9 mouse cellular contexts compared by ENCODE assay signal in the genomic region with DNA sequence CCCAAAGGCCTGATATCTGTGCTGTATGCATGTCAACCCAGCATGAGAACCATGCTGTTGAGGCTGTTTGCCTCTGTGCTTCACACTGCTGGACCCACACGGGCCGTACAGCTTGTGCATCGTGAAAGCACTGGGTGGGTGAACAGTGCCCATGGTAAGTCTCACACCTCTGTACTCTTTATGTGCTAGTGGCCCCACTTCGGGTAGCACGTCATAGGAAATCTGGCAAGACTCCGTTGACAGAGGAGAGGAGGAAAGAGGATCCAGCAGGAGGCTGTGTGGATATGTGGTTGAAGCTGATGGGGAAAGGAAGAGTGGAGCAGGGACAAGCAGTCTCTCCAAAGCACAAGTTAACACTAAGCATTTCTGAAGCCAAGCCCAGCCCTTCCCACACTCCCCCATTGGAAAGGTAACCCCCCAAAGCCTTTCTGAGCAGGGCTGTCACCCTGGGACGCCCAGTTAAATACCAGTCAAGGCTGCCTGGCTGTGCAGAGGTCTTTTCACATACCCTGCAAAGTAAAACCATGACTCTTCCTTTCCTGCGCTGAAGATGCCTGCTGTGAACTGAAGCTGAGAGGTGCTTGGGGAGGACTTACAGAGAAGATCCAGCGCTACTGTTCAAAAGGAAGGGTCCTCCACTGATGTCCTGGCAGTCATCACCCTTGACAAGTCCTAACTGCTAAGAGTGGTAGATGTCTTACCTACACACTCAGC. TPM values are rescaled to one million over a fixed set of nuclear protein-coding genes. Genes with fewer than 3 reads are reported as not detected.
DNase-seq lines count a peak whose midpoint lies in the region; ATAC-seq and TF ChIP-seq lines count a peak whose summit lies in the region.
"Had no signal": no experiment of that assay in that cellular context is flagged by ENCODE, and none has a peak within 500 bp of the region (broad histone marks: within the 10 kb centered on the region; RNA-seq: fewer than 3 reads in every experiment).

No protein-coding gene starts in this region.

- H3K27ac ChIP-seq in kidney, postnatal 0 days: no peak overlapping the region
- H3K27ac ChIP-seq in embryonic facial prominence, embryonic 14.5 days (replicated peaks; ENCODE audit: low read depth, low read length): no peak overlapping the region
- no peak overlapping the region for H3K27ac ChIP-seq in intestine, embryonic 15.5 days

- H3K4me3 ChIP-seq in kidney, postnatal 0 days (replicated peaks; ENCODE audit: low read depth, low read length): peak overlapping the region; percentile 97
- peak overlapping the region; percentile 99 for H3K4me3 ChIP-seq in embryonic facial prominence, embryonic 14.5 days (ENCODE audit: low read depth, low read length)
- peak overlapping the region; percentile 98 for H3K4me3 ChIP-seq in intestine, embryonic 15.5 days (replicated peaks)

- peaks cover 7% of the 10 kb centered on the region for H3K4me1 ChIP-seq in kidney, postnatal 0 days (replicated peaks; ENCODE audit: insufficient read depth, low read length)
- peaks cover 12% of the 10 kb centered on the region for H3K4me1 ChIP-seq in embryonic facial prominence, embryonic 14.5 days (ENCODE audit: control insufficient read depth, insufficient read depth, low read length)
- H3K4me1 ChIP-seq in intestine, embryonic 15.5 days (replicated peaks): peaks cover 33% of the 10 kb centered on the region

- TF ChIP-seq CTCF in kidney, postnatal 0 days (IDR thresholded peaks at IDR 0.05; ENCODE audit: low read depth): no peak

- WGBS in kidney, postnatal 0 days: 84% methylated on average over 9 of the region's 9 CpGs
- WGBS in embryonic facial prominence, embryonic 14.5 days: 81% methylated on average over 9 of the region's 9 CpGs
- WGBS in intestine, embryonic 15.5 days: 77% methylated on average over 9 of the region's 9 CpGs

- no peaks in the 10 kb centered on the region for H3K9me3 ChIP-seq in kidney, postnatal 0 days (replicated peaks; ENCODE audit: low read length)
- H3K9me3 ChIP-seq in embryonic facial prominence, embryonic 14.5 days (ENCODE audit: control insufficient read depth, low read length): no peaks in the 10 kb centered on the region
- no peaks in the 10 kb centered on the region for H3K9me3 ChIP-seq in intestine, embryonic 15.5 days

- peak overlapping the region; percentile 94 for H3K4me2 ChIP-seq in kidney, postnatal 0 days (ENCODE audit: low read length)
- peak overlapping the region; percentile 91 for H3K4me2 ChIP-seq in embryonic facial prominence, embryonic 14.5 days (ENCODE audit: low read depth, low read length)
- peak overlapping the region; percentile 87 for H3K4me2 ChIP-seq in intestine, embryonic 15.5 days (replicated peaks)

- no peaks in the 10 kb centered on the region for H3K27me3 ChIP-seq in kidney, postnatal 0 days (ENCODE audit: insufficient read depth, low read length)
- no peaks in the 10 kb centered on the region for H3K27me3 ChIP-seq in embryonic facial prominence, embryonic 14.5 days (replicated peaks; ENCODE audit: control insufficient read depth, insufficient read depth, low read length)
- H3K27me3 ChIP-seq in intestine, embryonic 15.5 days (replicated peaks): no peaks in the 10 kb centered on the region

- ATAC-seq in kidney, postnatal 0 days (replicated peaks; ENCODE audit: low FRiP score, low read depth): no peak
- ATAC-seq in embryonic facial prominence, embryonic 14.5 days (ENCODE audit: low read depth): no peak
- no peak for ATAC-seq in intestine, embryonic 15.5 days

- peak overlapping the region; percentile 95 for H3K9ac ChIP-seq in kidney, postnatal 0 days (ENCODE audit: low read depth, low read length)
- H3K9ac ChIP-seq in embryonic facial prominence, embryonic 14.5 days (ENCODE audit: low read depth, low read length): peak overlapping the region; percentile 90
- peak overlapping the region; percentile 86 for H3K9ac ChIP-seq in intestine, embryonic 15.5 days

- no peaks in the 10 kb centered on the region; the same call in 1 of the 2 replicates for H3K36me3 ChIP-seq in kidney, postnatal 0 days (ENCODE audit: insufficient read depth, low read length)
- peaks cover 14% of the 10 kb centered on the region; the same call in 1 of the 2 replicates for H3K36me3 ChIP-seq in embryonic facial prominence, embryonic 14.5 days (ENCODE audit: control insufficient read depth, insufficient read depth, low read length)
- H3K36me3 ChIP-seq in intestine, embryonic 15.5 days: no peaks in the 10 kb centered on the region

- DNase-seq in kidney, postnatal 0 days (ENCODE audit: low spot score): no peak
- no peak for DNase-seq in kidney, adult 8-10 months
- DNase-seq in embryonic facial prominence, embryonic 14.5 days (ENCODE audit: low spot score): no peak
- DNase-seq in naive thymus-derived CD4-positive, alpha-beta T cell, adult 2 months (ENCODE audit: low read depth): peak; percentile 29
- no peak for DNase-seq in cerebellum, postnatal 10 days
- DNase-seq in adrenal gland, adult 8-10 months: no peak
- DNase-seq in embryo, embryonic 11 days: no peak

RNA-seq across cellular contexts. Expression of a gene that starts 1.3 kb away (rescaled TPM):
- polyA plus RNA-seq in kidney, postnatal 0 days (2015; fragmentation: Nextera tagmentation; extraction: Ambion mirVana): 20.4 and 22.1 TPM in 2 replicates
- 17.1 and 19.7 TPM in 2 replicates for polyA plus RNA-seq in embryonic facial prominence, embryonic 14.5 days (2014; fragmentation: Nextera tagmentation; extraction: Ambion mirVana)
- 21.4 and 24.9 TPM in 2 replicates for polyA plus RNA-seq in intestine, embryonic 15.5 days (2015; fragmentation: Nextera tagmentation; extraction: Ambion mirVana)
- 10 to 100 TPM; 33.9 to 65.0 (median 36.3) TPM for total RNA-seq in adrenal gland, adult 8-10 months (2022)

RNA-seq across cellular contexts. Expression of a gene that starts 26.5 kb away (rescaled TPM):
- 69.5 and 70.2 TPM in 2 replicates for polyA plus RNA-seq in kidney, postnatal 0 days (2015; fragmentation: Nextera tagmentation; extraction: Ambion mirVana)
- polyA plus RNA-seq in embryonic facial prominence, embryonic 14.5 days (2014; fragmentation: Nextera tagmentation; extraction: Ambion mirVana): 51.8 and 52.2 TPM in 2 replicates
- 52.1 and 56.4 TPM in 2 replicates for polyA plus RNA-seq in intestine, embryonic 15.5 days (2015; fragmentation: Nextera tagmentation; extraction: Ambion mirVana)
- 100 to 1,000 TPM; 101 to 126 (median 111) TPM for total RNA-seq in adrenal gland, adult 8-10 months (2022)

RNA-seq across cellular contexts. Expression of a gene that starts 26.6 kb away (rescaled TPM):
- 1.1 and 2.5 TPM in 2 replicates for polyA plus RNA-seq in kidney, postnatal 0 days (2015; fragmentation: Nextera tagmentation; extraction: Ambion mirVana)
- polyA plus RNA-seq in embryonic facial prominence, embryonic 14.5 days (2014; fragmentation: Nextera tagmentation; extraction: Ambion mirVana): 0.99 TPM in 1 of 2 replicates, not detected in the other
- polyA plus RNA-seq in intestine, embryonic 15.5 days (2015; fragmentation: Nextera tagmentation; extraction: Ambion mirVana): 0.10 and 0.46 TPM in 2 replicates
- not detected for total RNA-seq in adrenal gland, adult 8-10 months (2022)
- total RNA-seq: hematopoietic stem cell, adult 5-6 weeks had no signal

RNA-seq across cellular contexts. Expression of a gene that starts 34.2 kb away (rescaled TPM):
- polyA plus RNA-seq in kidney, postnatal 0 days (2015; fragmentation: Nextera tagmentation; extraction: Ambion mirVana): 6.8 and 7.2 TPM in 2 replicates
- polyA plus RNA-seq in embryonic facial prominence, embryonic 14.5 days (2014; fragmentation: Nextera tagmentation; extraction: Ambion mirVana): 0.16 TPM in 1 of 2 replicates, not detected in the other
- polyA plus RNA-seq in intestine, embryonic 15.5 days (2015; fragmentation: Nextera tagmentation; extraction: Ambion mirVana): 0.20 and 0.28 TPM in 2 replicates
- not detected for total RNA-seq in adrenal gland, adult 8-10 months (2022)
- total RNA-seq: hematopoietic stem cell, adult 5-6 weeks had no signal

RNA-seq across cellular contexts. Expression of a gene that starts 37.5 kb away (rescaled TPM):
- polyA plus RNA-seq in kidney, postnatal 0 days (2015; fragmentation: Nextera tagmentation; extraction: Ambion mirVana): 0.38 and 0.51 TPM in 2 replicates
- 0.42 and 0.48 TPM in 2 replicates for polyA plus RNA-seq in embryonic facial prominence, embryonic 14.5 days (2014; fragmentation: Nextera tagmentation; extraction: Ambion mirVana)
- 0.29 and 0.36 TPM in 2 replicates for polyA plus RNA-seq in intestine, embryonic 15.5 days (2015; fragmentation: Nextera tagmentation; extraction: Ambion mirVana)
- total RNA-seq in adrenal gland, adult 8-10 months (2022): 1 to 10 TPM; 1.6 to 2.9 (median 2.0) TPM
